Mouse (Mus musculus) WW6 (cell line): ENCODE data around the gene Ripor3.

ENCODE experiments used
- DNase-seq: peaks from one replicate; pipeline ENCODE4 v3.0.0-alpha.2; 2013; ENCODE audit warnings: low read depth, low spot score

Gene Ripor3

GRCm38 (mm10) chr2:167953819-167954218 is 56.6 kb downstream of the Ripor3 start:
- DNase-seq: no peak

- DNase-seq: no peak
These were observed 58.9 kb downstream of the Ripor3 start for GRCm38 (mm10) chr2:167951301-167952211.

GRCm38 (mm10) chr2:167950681-167951080 is 59.7 kb downstream of the Ripor3 start:
- no peak for DNase-seq

- no peak for DNase-seq
These were observed 60.6 kb downstream of the Ripor3 start for GRCm38 (mm10) chr2:167949808-167950207.

GRCm38 (mm10) chr2:167949250-167949649 is 61.2 kb downstream of the Ripor3 start:
- no peak for DNase-seq

GRCm38 (mm10) chr2:167948557-167948956 is 61.9 kb downstream of the Ripor3 start:
- no peak for DNase-seq

- no peak for DNase-seq
These were observed 62.4 kb downstream of the Ripor3 start for GRCm38 (mm10) chr2:167948047-167948446.

- no peak for DNase-seq
These were observed 63.2 kb downstream of the Ripor3 start for GRCm38 (mm10) chr2:167947251-167947650.

- DNase-seq: no peak
These were observed 65.0 kb downstream of the Ripor3 start for GRCm38 (mm10) chr2:167945451-167945850.

GRCm38 (mm10) chr2:167944193-167944592 is 66.2 kb downstream of the Ripor3 start:
- DNase-seq: no peak

GRCm38 (mm10) chr2:167942926-167943633 is 67.3 kb downstream of the Ripor3 start:
- no peak for DNase-seq

- no peak for DNase-seq
These were observed 68.1 kb downstream of the Ripor3 start for GRCm38 (mm10) chr2:167942199-167942925.

GRCm38 (mm10) chr2:167941745-167942176 is 68.7 kb downstream of the Ripor3 start:
- no peak for DNase-seq

GRCm38 (mm10) chr2:167941320-167941719 is 69.1 kb downstream of the Ripor3 start:
- DNase-seq: no peak

- no peak for DNase-seq
These were observed 69.8 kb downstream of the Ripor3 start for GRCm38 (mm10) chr2:167940636-167941035.

- DNase-seq: no peak
These were observed 70.6 kb downstream of the Ripor3 start for GRCm38 (mm10) chr2:167939632-167940399.

GRCm38 (mm10) chr2:167939204-167939603 is 71.2 kb downstream of the Ripor3 start:
- DNase-seq: no peak

GRCm38 (mm10) chr2:167938786-167939185 is 71.6 kb downstream of the Ripor3 start:
- no peak for DNase-seq

- DNase-seq: no peak
These were observed 74.5 kb downstream of the Ripor3 start for GRCm38 (mm10) chr2:167935956-167936355.

GRCm38 (mm10) chr2:167933397-167933796 is 77.0 kb downstream of the Ripor3 start:
- DNase-seq: no peak

GRCm38 (mm10) chr2:167932727-167933231 is 77.6 kb downstream of the Ripor3 start:
- no peak for DNase-seq
